Mouse (Mus musculus) gastrocnemius, postnatal 25 days (tissue): ENCODE measurements around the gene Kcng3. TPM values are rescaled to one million over a fixed set of nuclear protein-coding genes. Genes with fewer than 3 reads are reported as not detected.

Experiments used
- DNase-seq: peaks from one replicate; pipeline ENCODE4 v3.0.0; 2022
- long read RNA-seq, 2 experiments: library from polyadenylated mRNA; stranded (forward); transcript quantifications; one replicate each; pipeline ENCODE4 v2.0.0; 2021
- total RNA-seq, 2 experiments: library from RNA; stranded (reverse); gene quantifications; 1 replicate in 1 of 2; 2 replicates in 1 of 2; pipeline ENCODE4 v1.2.3; 2021

Kcng3 gene
- not detected for total RNA-seq
- long read RNA-seq, experiment 1, result 0 reads
- long read RNA-seq, experiment 2, result 0 reads

DNA sequence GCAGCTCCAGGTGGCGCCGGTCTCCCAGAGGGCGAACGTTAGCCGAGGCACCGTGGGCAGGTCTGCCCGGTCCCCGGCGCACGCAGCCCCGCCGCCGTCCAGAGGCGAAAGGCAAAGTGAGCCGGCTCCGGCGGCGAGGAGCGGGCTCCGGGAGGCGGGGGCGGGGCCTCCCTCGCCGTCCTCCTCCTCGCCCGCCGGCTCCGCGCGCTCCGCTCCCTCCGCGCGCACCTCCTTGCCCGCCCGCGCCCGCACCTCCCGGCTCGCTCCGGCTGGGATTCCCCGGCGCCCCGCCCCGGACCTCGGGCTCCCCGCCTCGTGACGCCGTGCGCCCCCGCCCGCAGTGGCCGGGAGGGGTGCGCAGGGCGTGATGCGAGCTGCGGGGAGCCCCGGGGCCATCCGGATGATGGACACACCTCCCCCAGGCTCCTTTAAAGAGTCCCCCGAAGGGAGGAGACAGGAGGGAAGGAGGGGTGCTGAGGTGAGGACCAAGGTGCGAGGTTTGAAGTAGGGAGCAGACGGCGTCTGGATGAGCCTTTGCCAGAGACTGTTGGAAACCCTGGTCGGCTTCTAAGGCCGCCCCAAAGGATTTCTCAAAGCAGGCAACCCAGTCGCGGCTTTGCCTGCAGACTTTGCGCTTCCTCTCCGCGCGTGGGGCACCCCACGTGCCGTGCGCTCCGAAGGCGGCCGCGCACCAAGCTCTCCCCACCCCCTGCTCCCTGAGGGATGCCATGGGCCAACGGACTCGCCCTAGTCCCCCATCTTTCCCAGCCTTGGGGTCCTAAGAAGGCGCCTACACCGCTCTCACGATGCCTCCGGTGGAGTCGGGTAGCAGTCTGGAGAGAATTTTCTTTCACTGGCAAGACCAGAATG is at the start of gene Kcng3:
TSS of gene Kcng3 (minus strand) at position 113 of the 870 bp plus-strand sequence.
- peak; percentile 7 for DNase-seq

GRCm38 (mm10) chr17:83677370-83677769 is 45.7 kb upstream of the Kcng3 start:
- DNase-seq, result no peak

GRCm38 (mm10) chr17:83672685-83673084 is 41.0 kb upstream of the Kcng3 start:
- no peak for DNase-seq

- no peak for DNase-seq
These were observed 36.4 kb upstream of the Kcng3 start for GRCm38 (mm10) chr17:83667934-83668690.

DNA sequence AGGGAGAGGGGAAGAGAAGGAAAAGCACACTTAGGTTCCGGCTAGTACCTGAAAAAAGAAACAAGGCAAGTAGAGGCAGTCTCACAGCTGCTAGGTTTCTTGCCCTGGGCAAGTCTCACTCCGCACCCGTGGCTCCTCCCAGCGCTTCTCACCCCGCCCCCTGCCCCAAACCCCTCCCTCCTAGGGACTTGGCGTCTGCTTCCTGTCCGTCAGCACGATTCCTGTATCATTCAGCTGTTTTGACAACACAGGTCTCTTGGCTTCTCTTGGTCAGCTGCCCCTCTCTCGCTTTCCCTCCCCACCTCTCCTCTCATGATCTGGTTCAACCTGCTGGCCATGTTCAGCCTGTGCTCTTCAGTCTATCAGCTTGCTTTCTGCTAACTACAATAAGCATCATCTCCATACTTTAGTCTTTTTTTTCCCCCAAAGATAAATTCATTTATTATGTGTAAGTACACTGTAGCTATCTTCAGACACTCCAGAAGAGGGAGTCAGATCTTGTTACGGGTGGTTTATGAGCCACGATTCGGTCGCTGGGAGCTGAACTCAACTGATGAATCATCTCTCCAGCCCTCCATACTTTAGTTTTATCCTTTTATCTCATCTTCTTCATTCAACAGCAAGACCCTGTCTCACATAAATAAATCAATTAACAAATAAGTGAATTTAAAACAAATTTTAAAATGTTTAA is 35.0 kb upstream of the Kcng3 start:
- no peak for DNase-seq

DNA sequence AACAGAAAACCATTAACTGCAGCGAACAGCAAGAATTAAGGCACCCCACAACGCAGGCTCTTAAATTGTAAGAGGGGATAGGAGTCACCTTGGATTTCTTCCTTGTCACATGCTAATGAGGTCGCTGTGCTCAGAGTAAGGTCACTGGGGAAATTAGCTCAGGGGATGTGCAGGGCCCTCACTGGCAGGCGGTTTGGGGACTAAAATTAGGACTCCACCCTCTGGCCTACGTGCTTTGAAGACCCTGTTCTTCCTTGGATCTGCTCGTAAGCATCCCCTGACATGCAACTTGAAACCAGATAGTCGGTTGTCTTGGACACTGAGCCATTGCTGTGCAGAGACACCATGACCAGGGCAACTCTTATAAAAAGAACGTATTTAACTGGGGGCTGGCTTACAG is 33.1 kb upstream of the Kcng3 start:
- DNase-seq, result no peak

DNA sequence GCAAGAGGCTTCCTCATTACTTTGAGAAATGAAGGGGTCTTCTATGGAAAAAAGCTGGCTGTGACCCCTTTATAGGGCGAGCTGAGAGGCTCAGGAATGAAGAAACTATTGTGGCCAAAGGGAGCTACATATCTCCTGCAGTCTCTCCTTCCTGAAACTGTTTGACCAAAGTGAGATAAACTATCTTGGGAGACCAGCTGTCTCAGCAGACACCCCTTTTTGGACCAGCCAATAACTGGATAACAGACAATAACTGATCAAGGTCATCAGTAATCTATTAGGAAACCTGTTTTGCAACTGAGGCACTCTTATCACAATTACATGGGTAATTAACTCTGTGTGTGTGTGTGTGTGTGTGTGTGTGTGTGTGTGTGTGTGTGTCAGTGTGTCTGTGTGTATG is 27.2 kb upstream of the Kcng3 start:
- no peak for DNase-seq

GRCm38 (mm10) chr17:83657375-83657774 is 25.7 kb upstream of the Kcng3 start:
- DNase-seq, result no peak

DNA sequence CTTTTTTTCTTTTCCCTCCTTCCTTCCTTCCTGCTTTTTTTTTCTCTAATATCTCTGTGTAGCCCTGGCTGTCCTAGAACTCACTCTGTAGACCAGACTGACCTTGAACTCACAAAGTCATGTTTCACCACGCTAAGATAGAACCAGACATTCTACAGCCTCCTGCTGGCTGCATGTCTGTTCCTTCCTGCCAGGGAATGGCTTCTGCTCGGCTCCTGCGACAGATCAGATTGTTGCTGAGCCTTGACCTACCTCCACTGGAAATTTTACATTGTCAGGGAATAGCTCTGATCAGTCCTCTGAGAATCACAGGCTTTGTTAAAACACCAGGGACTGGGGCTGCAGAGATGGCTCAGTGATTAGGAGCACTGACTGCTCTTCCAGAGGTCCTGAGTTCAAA is 24.0 kb upstream of the Kcng3 start:
- no peak for DNase-seq

GRCm38 (mm10) chr17:83654651-83655136 is 23.0 kb upstream of the Kcng3 start:
- DNase-seq, result no peak

DNA sequence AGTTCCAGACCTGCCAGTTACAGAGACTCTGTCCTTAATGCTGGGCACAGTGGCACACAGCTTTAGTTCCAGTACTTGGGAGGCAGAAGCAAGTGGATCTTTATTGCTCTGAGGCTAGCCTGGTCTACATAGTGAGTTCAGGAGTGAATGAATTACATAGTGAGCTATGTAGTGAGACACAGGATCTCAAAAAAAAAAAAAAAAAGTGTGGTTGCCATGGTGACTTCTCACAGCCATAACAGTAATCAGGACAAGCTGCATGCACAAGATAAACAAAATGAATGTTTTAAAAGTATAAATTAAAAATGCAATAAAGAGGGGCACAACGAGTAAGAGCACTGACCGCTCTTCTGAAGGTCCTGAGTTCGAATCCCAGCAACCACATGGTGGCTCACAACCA is 21.9 kb upstream of the Kcng3 start:
- DNase-seq, result no peak

- DNase-seq, result no peak
These were observed 19.4 kb upstream of the Kcng3 start for GRCm38 (mm10) chr17:83650932-83651682.

GRCm38 (mm10) chr17:83649986-83650385 is 18.3 kb upstream of the Kcng3 start:
- no peak for DNase-seq

- no peak for DNase-seq
These were observed 15.7 kb upstream of the Kcng3 start for GRCm38 (mm10) chr17:83647413-83647812.

DNA sequence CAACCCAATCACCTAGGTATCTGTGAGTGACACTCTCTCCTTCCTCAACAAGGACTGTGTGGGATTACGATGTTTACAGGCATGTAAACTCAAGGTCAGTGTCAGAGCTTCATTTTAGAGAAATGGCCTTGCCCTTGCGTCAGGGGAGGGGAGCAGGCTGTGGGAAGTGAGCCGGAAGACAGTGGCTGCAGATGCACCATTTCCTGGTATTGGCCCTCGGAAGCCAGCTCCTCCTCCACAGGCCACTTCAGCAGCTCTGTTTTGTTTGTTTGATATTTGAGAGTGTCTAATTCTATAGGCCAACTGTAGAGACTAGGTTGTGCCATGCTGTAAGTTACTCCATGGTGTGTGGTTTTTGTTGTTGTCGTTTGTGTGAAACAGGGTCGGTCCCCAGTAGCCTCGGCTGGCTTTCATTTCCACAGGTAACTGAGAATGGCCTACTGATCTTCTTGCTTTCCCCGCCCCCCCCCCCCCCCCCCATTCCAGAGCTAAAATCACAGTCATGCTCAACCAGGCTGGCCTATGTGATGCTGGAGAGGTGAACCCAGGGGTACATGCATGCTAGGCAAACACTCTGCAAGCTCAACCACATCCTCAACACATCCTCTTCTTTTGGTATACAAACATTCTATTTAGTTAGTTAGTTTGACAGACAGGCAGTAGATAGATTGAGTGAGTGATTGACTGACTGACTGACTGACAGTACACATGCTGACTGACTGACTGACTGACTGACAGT is 14.9 kb upstream of the Kcng3 start:
- DNase-seq, result no peak

DNA sequence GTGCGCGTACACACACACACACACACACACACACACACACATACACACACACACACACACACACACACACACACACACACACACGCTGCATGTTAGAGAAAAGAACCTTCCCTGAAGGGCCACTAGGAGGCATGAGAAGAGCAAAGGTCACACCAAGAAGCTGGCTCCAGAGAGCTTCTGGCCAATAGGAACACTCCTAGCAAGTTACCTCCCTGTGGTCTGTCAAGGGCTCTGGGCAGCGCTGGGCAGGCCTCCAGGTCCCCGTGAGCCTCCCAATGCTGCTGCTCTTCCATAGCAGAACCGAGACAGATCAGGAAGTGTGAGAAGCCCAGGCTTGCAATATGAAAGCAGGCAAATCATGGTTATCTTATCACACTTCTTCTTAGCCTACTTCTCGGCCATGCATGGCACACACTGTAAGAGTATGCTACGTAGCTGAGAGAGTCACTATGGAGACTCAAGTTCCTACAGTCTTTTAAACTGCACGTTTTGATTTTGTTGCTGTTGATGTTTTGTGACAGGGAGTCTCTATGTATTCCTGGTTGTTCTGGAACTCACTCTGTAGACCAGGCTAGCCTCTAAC is 13.6 kb upstream of the Kcng3 start:
- peak; percentile 8 for DNase-seq

GRCm38 (mm10) chr17:83637393-83637792 is 5.7 kb upstream of the Kcng3 start:
- no peak for DNase-seq

DNA sequence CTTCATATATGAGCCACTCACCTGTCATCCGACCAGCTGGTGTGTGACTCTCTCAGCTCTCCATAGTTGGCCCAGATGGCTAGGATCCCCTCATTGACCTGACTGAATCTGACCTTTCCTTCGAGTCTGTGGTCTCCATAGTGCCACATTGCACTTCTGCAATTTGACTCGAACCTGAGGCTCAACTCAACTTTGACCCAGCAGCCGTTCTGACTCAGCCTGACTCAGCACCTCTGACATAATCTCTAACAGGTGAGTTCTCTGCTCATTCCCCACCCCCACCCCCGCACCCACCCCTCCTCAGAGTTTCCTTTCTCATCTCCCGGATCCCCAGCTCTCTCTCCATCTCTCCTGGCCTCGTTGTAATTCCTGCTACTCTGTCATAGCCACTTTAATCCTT is 4.7 kb upstream of the Kcng3 start:
- no peak for DNase-seq

GRCm38 (mm10) chr17:83632653-83633570 is 1.2 kb upstream of the Kcng3 start:
- peak; percentile 12 for DNase-seq
